Mouse (Mus musculus): ENCODE measurements around the gene Olfr1505. TPM values are rescaled to one million over a fixed set of nuclear protein-coding genes. Genes with fewer than 3 reads are reported as not detected.

Olfr1505 gene
- total RNA-seq (2021), result not detected

GRCm38 (mm10) chr19:13913230-13913629, at the start of gene Olfr1505:
Gene Olfr1505, plus strand, starts transcription at chr19:13913530.
- DNase-seq, result no peak

DNA sequence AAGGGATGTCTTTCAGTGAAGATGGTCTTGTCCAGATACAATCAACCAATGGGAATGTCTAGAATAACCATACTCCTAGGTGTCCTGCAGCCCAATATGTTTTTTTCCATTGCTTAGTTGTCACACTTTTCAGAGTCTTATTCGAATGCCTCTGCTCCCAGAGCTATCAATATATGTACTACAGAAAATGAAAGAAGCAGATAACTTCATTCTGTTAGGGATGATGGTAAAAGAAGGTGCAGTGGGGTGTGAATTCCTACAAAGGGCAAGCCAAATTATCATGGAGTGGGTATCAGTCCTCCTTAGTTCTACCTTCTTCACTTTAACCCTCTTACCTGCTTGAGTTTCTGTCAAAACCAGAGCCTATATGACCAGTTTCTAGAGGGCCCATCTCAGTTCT, 15.5 kb upstream of the Olfr1505 start, which contains the start of gene Olfr1504:
Gene Olfr1504 (minus strand): TSS at position 101 of the 400 bp plus-strand sequence.
- no peak for DNase-seq

Other genes starting within 250 kb of the Olfr1505 start
- gene Olfr1491, start 216.3 kb upstream of the Olfr1505 start, total RNA-seq (2021), result not detected
- not detected for gene Olfr1493-ps1, start 190.3 kb upstream of the Olfr1505 start, total RNA-seq (2021)
- gene Olfr1494, start 173.8 kb upstream of the Olfr1505 start, total RNA-seq (2021), result not detected
- not detected for gene Olfr1495, start 148.9 kb upstream of the Olfr1505 start, total RNA-seq (2021)
- not detected for gene Olfr1496, start 135.7 kb upstream of the Olfr1505 start, total RNA-seq (2021)
- gene Olfr1497, start 115.3 kb upstream of the Olfr1505 start, total RNA-seq (2021), result not detected
- not detected for gene Olfr1499, start 94.1 kb upstream of the Olfr1505 start, total RNA-seq (2021)
- gene Olfr1500, start 83.0 kb upstream of the Olfr1505 start, total RNA-seq (2021), result not detected
- not detected for gene Olfr1501, start 62.8 kb upstream of the Olfr1505 start, total RNA-seq (2021)
- gene Olfr1502, start 51.7 kb upstream of the Olfr1505 start, total RNA-seq (2021), result not detected
- not detected for gene Olfr1504, start 15.6 kb upstream of the Olfr1505 start, total RNA-seq (2021)

All from layer of hippocampus, postnatal 36 days (tissue).